ENCODE assay signal across 18 mouse cellular contexts in the genomic region with DNA sequence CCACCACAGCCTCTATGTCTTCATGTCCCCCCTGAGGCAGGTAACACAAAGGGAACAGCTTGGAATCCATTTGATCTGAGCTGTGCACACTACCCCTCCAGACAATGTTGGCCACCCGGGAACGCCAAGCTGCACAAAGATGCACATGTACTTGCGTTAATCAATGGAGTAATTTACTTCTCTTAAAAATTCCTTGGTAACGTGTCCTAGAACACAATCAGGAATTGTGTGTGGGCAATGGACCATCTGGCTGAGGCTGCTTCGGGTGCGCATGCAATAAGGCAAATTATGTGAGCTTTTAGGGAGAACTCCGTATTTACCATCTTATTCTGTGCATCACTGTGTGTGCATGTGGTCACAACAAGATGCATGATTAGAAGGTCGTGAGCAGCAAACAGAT. TPM values are rescaled to one million over a fixed set of nuclear protein-coding genes. Genes with fewer than 3 reads are reported as not detected.
"Had no signal": no experiment of that assay in that cellular context is flagged by ENCODE, and none has a peak within 500 bp of the region (broad histone marks: within the 10 kb centered on the region; RNA-seq: fewer than 3 reads in every experiment).

No protein-coding gene starts in this region.

- H3K4me3 ChIP-seq: hindbrain, embryonic 15.5 days; limb, embryonic 12.5 days; liver, embryonic 13.5 days; lung, embryonic 15.5 days; midbrain, embryonic 13.5 days had no signal

- H3K9ac ChIP-seq: hindbrain, embryonic 15.5 days; limb, embryonic 12.5 days; liver, embryonic 13.5 days; liver, postnatal 0 days; lung, embryonic 15.5 days; midbrain, embryonic 13.5 days had no signal

- H3K36me3 ChIP-seq: hindbrain, embryonic 15.5 days; limb, embryonic 12.5 days; liver, embryonic 13.5 days; lung, embryonic 15.5 days; midbrain, embryonic 13.5 days had no signal

- ATAC-seq: intestine, postnatal 0 days; liver, postnatal 0 days; midbrain, embryonic 13.5 days had no signal

- H3K4me2 ChIP-seq: hindbrain, embryonic 15.5 days; limb, embryonic 12.5 days; liver, embryonic 13.5 days; lung, embryonic 15.5 days; midbrain, embryonic 13.5 days had no signal

- H3K27ac ChIP-seq: hindbrain, embryonic 15.5 days; kidney, postnatal 0 days; limb, embryonic 12.5 days; liver, embryonic 13.5 days; lung, embryonic 15.5 days; midbrain, embryonic 13.5 days; stomach, postnatal 0 days had no signal

- H3K27me3 ChIP-seq: hindbrain, embryonic 15.5 days; limb, embryonic 12.5 days; liver, embryonic 13.5 days; lung, embryonic 15.5 days; midbrain, embryonic 13.5 days had no signal

- H3K4me1 ChIP-seq: hindbrain, embryonic 15.5 days; limb, embryonic 12.5 days; liver, embryonic 13.5 days; midbrain, embryonic 13.5 days had no signal

- DNase-seq: kidney, adult 9 months; kidney, postnatal 36 days; liver; liver, embryonic 13.5 days; liver, postnatal 0 days; lung, postnatal 14 days; thymus, postnatal 14 days had no signal

- H3K9me3 ChIP-seq: hindbrain, embryonic 15.5 days; lung, embryonic 15.5 days; midbrain, embryonic 13.5 days had no signal

RNA-seq across cellular contexts. Expression of gene Serpina11, which starts 9.9 kb away (rescaled TPM):
- total RNA-seq: left cerebral cortex, postnatal 10 days; megakaryocyte-erythroid progenitor cell, adult 5-6 weeks; midbrain, postnatal 0 days had no signal
- polyA plus RNA-seq: hindbrain, embryonic 15.5 days; intestine, postnatal 0 days; kidney, postnatal 0 days; limb, embryonic 12.5 days; lung, embryonic 15.5 days; midbrain, embryonic 13.5 days; midbrain, postnatal 0 days; neural tube, embryonic 14.5 days had no signal

RNA-seq across cellular contexts. Expression of gene Serpina9, which starts 13.9 kb away (rescaled TPM):
- total RNA-seq: megakaryocyte-erythroid progenitor cell, adult 5-6 weeks; midbrain, postnatal 0 days had no signal
- polyA plus RNA-seq: intestine, postnatal 0 days; kidney, postnatal 0 days; limb, embryonic 12.5 days; liver, embryonic 13.5 days; midbrain, embryonic 13.5 days; neural tube, embryonic 14.5 days had no signal

RNA-seq across cellular contexts. Expression of gene Serpina1e, which starts 40.8 kb away (rescaled TPM):
- total RNA-seq: left cerebral cortex, postnatal 10 days; megakaryocyte-erythroid progenitor cell, adult 5-6 weeks; midbrain, postnatal 0 days had no signal
- polyA plus RNA-seq: limb, embryonic 12.5 days; midbrain, postnatal 0 days; neural tube, embryonic 14.5 days had no signal

RNA-seq across cellular contexts. Expression of gene Serpina12, which starts 44.6 kb away (rescaled TPM):
- total RNA-seq: left cerebral cortex, postnatal 10 days had no signal
- polyA plus RNA-seq: hindbrain, embryonic 15.5 days; intestine, postnatal 0 days; kidney, postnatal 0 days; limb, embryonic 12.5 days; liver, embryonic 13.5 days; lung, embryonic 15.5 days; midbrain, embryonic 13.5 days; midbrain, postnatal 0 days; neural tube, embryonic 14.5 days had no signal
